Mouse (Mus musculus) 416B (cell line): ENCODE data around the gene Wdr48.

ENCODE experiments used
- DNase-seq: peaks from one replicate; pipeline ENCODE4 v3.0.0; 2011; ENCODE audit warnings: low read depth

The Wdr48 gene

GRCm38 (mm10) chr9:119925120-119925657 lies 30.5 kb downstream of the Wdr48 start:
- DNase-seq: peak; percentile 97

DNA sequence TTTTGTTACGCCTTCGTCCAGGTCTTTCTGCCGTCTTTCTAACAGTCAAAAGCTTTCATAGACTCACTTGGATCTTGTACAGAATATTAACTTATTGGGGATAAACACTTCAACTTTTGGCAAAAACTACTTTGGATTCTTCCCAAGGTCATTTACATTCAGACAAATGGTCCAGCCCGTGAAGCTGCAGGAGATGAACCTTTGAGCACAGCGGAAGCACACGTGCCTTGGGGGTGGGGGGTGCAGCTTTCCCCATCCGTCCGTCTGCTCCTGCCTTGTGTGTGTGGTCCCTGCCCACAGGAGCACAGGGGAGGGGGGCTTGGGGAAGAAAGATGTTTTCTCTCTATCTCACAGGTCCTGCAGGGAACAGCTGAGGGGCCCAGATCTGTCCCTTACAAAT lies 31.1 kb downstream of the Wdr48 start:
- DNase-seq: no peak

DNA sequence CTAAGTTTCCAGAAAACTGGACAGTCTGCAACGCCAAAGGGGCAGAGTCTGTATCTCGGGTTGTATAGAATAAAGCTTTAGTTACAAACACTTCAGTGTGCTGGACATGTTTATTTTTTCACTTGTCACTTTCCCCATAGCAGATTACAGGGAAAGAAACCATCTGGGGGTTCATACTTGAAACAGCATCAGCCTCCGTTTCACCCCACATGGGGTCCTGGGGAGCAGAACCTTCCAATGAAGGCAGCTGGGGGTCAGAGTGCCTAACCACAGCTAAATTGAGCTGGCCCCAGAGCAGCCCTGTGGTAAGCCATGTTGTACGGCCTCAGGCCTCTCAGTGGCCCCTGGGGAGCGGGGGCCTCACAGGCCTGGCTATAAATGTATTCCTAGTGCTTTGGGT lies 31.8 kb downstream of the Wdr48 start:
- DNase-seq: no peak

- DNase-seq: no peak
These were observed 37.7 kb downstream of the Wdr48 start for GRCm38 (mm10) chr9:119932358-119932757.

GRCm38 (mm10) chr9:119933675-119934074 lies 39.0 kb downstream of the Wdr48 start:
- no peak for DNase-seq

- DNase-seq: peak; percentile 92
These were observed 42.5 kb downstream of the Wdr48 start, which contains the start of the genes Gorasp1 and Ttc21a for GRCm38 (mm10) chr9:119937005-119937773. Gene Gorasp1 (minus strand): TSS chr9:119937565. Gene Ttc21a (plus strand): TSS chr9:119937606.

DNA sequence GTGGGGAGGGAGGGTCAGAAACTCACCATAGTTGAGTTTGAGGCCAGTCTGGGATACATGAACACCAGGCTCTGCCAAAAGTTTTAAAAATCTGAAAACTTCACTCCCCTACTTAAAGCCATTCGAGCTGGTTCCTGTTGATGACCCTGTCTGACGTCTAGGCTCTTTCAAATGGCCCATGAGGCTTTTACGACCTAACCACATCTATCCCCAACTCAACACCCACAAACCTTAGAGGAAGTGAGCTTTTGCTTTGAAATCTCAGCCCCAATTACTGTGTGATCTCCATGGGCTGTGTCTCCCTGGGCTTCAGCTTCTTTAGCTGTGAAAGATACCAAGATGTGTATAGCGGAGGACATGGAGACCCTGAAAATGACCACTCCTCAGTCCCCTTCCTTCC lies 43.8 kb downstream of the Wdr48 start:
- peak; percentile 63 for DNase-seq

- no peak for DNase-seq
These were observed 45.0 kb downstream of the Wdr48 start for GRCm38 (mm10) chr9:119939646-119940045.

DNA sequence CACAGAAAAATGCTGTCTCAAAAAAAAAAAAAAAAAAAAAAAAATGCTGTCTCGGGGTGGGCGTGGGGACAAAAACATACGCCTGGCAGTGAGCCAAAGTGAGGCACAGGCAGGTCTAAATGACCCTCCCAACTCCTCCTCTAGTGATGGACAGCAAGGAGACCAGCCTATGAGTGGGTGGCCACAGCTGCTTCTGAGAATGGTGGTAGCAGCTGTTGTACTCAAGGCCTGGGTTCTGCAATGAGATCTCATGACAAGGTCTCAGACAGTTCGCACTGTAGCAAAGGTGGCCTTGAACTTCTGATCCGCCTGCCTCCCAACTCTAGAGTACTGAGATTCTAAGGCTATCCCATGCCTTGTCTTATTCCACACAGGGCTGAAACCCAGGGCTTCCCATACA lies 46.7 kb downstream of the Wdr48 start:
- DNase-seq: no peak

GRCm38 (mm10) chr9:119941861-119942260 lies 47.2 kb downstream of the Wdr48 start:
- DNase-seq: no peak

DNA sequence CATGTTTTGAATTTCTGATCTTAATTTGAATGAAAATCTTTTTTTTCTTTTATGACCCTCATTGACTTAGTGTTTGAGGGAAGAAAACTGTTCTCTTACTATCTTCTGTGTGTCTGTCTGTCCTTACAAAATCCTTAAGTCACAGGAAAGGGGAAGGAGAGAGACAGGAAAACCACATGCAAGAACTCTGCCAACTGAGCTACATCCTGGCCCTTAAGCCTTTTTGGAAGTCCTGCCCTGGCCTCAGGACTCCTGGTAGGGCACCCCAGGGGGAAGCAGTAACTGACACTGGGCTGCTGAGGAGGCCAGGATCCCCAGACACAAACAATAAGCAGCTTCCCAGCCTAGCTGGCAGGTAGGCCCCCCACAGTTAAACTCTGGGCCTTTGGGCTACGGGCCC lies 48.6 kb downstream of the Wdr48 start:
- peak; percentile 68 for DNase-seq

DNA sequence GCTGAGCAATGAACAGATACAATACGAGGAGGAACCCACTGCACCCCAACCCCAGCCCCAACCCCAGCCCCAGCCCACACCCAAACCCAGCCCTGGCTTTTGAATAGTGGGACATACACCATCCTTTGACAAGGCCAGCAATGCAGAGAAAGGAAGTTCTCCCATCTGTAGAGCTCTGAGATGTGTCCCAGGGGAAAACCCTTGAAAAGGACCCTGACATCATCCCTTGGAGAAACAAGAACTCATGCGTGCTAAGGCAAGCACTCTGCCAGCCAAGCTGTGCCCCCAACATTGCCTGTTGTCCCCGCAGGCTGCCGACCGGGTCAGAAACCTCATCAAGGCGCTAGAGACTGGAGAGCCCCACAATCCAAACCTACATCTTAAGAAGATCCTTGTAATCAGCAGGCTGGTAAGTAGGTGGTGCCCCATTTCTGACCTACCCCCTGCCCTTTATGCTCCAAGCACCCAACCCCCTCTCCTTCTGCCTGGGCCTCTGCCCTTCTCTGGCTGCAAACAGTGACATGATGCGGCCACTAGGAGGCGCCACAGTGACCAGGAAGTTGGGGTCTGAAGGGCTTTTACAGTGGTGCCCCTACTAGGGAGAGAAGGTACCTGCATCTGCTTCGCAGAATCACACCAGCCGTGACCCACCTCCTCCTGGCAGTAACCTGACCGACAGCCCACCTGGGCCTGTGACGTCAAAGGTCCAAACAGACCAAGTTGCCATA lies 50.7 kb downstream of the Wdr48 start:
- peak; percentile 36 for DNase-seq

- DNase-seq: no peak
These were observed 54.1 kb downstream of the Wdr48 start for GRCm38 (mm10) chr9:119948804-119949203.

DNA sequence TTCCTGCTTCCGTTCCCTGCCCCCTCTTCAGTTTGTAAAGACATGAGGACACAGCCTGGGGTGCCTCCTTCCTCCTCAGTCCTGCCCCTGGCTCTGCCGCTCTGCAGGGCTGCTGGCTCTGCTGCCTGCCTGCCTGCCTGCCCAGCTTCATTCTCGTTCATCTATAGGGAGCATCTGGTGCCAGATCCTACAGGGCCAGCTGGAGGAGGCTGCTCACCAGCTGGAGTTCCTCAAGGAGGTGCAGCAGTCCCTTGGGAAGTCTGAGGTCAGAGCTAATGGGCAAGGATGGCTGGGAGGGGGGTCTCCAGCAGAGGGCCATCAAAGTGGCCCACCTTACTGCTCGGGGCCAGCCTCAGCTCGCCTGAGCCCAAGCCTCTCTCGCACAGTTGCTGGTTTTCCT lies 55.8 kb downstream of the Wdr48 start:
- no peak for DNase-seq

DNA sequence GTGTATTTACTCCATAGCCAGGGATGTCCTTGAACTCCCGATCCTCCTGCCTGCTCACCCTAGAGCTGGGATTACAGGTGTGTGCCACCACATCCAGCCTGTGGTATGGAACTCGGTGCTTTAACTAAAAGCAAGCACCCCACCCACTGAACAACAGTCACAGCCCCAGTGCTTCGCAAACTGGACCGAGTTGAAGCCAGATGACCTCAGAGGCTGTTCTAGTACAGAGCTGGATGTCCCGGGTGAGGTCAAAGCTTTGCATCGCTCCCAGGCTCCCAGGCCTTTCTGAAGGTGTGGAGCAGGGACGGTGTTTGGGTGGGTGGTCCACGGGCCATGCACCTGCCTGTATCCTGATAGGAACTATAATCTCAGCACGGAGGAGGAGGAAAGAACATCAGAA lies 56.7 kb downstream of the Wdr48 start:
- no peak for DNase-seq

DNA sequence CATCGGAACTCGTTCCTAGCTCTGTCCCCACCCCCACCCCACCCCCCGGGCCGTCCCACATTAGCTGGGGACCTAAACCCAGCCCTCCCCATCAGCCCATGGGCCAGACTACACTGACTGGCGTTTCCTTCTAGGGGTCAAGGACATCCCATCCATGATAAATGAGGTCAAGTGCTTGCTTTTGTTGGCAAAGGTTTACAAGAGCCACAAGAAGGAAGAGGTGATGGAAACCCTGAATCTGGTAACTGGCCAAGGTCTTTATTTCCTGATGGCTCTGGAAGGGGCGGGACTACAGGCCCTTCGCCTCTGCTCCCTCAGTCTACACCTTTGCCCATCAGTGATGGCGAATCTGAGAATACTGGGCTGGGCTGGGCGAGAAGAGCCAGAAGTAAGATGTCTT lies 64.2 kb downstream of the Wdr48 start:
- DNase-seq: no peak

DNA sequence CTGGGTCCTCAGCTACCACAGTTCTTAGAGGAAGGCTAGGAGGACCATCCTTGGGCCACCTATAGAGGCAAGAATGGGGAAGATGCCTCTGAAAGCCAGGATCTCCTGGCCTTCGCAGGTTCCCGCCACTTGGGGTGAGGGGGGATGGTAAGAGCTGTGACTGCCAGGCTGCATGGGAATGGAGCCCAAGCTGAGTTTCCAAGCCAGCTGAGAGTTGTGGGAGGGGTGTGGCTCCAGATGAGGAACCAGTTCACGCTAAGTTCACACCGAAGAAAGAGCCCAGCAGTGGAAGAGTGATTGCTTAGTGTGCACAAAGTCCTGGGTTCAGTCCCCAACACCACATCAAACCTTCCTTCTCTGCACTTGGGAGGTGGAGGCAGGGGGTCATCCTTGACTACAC lies 67.5 kb downstream of the Wdr48 start:
- no peak for DNase-seq

GRCm38 (mm10) chr9:119962987-119963667 lies 68.4 kb downstream of the Wdr48 start:
- DNase-seq: peak; percentile 78

DNA sequence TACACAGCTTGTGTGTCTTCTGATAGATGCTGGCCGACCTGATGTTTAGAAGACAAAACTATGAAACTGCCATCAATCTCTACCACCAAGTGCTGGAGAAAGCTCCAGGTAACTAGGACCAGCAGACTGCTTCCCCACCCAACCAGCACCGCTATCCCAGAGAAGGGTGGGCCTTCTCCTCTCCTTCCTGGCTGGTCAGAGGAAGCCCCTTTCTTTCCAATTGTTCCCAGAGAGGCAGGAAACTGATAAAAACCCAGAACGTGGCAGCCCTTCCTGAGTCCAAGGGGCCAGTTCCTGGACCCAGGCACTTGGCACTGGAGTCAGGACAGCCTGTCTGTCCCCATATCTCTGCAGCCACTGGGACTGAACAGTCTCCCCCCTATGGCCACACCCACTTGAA lies 69.5 kb downstream of the Wdr48 start:
- no peak for DNase-seq

DNA sequence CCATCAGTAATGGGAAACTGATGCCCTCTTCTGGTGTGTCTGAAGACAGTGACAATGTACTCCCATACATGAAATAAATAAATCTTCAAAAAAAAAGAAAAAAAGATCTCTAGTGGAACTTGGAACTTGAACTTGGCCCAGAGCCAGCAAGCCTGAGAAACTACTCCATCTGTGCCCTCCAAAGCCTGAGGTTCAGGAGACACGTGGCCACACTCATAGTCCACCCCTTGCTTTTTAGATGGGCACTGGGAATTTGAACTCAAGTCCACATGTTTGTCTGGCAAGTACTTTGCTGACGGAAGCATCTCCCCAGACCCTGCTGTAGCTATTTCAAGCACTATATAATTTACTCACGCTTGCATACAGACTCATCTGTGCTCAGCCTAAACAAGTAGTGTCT lies 70.5 kb downstream of the Wdr48 start:
- DNase-seq: no peak

DNA sequence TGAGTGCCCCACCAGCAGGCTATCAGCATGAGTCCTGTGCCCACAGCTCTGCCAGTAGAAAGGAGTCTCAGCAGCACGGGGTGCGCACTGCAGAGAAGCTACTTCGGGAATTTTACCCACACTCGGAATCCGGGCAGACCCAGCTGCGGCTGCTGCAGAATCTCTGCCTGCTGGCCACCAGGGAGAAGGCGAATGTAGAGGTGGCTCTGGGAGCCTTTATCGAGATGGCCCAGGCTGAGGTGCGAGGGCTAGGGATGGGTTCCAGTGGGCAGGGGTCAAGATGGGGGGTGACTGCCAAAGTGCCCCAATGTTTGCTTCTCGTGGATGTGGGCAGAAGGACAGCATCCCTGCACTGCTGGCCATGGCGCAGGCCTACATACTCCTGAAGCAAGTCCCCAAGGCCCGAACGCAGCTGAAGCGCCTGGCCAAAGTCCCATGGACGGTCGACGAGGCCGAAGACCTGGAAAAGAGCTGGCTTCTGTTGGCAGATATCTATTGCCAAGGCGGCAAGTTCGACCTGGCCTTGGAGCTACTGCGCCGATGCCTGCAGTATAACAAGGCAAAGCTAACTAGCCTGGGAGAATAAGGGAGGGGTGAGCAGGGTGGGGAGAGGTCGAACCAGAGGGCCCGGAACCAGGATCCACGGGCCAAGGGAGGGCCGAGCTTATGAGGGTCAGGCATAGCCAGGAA lies 71.7 kb downstream of the Wdr48 start:
- DNase-seq: no peak

DNA sequence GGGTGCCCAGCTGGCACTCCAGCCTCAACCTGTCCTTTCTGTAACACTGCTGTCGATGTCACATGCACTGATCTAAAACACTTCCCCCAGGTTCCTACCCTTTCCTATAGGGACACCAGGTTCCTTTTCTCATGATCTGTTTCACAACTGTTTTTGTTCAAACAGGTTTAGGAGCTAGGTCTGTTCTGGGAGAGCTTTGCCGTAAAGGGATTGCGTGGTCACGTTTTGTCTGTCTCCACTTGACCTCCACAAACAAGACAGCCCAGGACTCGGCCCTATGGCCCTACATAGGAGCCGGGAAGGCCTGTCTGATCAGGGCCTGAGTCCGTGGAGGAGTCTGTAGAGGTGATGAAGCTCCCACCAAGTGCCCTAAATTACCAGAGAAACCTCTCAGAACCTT lies 75.1 kb downstream of the Wdr48 start:
- DNase-seq: no peak
